Mouse (Mus musculus): ENCODE measurements around the gene Ankrd26.

DNA sequence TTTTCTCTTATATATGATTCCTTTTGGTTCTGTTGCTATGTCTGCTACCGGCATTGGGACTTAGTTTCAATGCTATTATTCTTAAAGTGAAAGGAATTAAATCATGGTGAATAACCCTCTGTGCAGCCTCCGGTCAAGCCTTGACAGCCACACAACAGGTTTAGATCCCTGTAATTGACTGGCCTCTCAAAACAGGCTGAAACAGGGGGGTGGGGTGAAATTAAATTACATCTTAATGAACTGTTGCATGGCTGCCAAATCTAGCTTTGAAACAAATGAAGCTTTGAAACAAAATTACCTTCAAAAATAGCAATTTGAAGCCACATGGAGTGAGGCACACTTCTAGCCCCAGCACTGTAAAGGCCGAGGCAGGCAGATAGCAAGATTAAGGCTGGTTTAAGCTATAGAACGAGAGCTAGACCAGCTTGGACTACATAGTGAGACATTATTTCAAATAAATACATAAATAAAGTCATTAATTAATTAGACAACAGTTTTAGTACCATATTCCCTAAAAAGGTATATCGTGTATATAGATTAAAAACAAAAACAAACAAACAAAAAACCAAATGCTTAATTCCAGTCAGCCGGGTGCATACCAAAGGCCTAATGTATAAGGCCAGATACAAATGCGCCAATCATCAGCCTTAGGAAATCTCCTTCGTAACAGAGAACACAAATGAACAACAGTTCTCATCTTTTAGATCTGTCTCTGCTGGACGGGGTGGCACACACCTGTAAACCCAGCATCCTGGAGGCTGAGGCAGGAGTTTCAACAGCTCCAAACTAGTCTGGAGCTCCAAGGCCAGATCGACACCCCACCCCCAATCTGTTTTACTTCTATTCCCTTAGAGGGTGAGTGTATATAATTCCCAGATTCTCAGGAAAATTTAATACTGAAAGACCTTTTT is 83.9 kb downstream of the Ankrd26 start:
- no peak for TF ChIP-seq TAL1 (IDR thresholded peaks at IDR 0.05; ENCODE audit: low read length)
- TF ChIP-seq MAZ (IDR thresholded peaks at IDR 0.05; ENCODE audit: low read depth, low read length): no peak
- no peak for TF ChIP-seq ZC3H11A (IDR thresholded peaks at IDR 0.05; ENCODE audit: low read depth, low read length)
- TF ChIP-seq MAFK (IDR thresholded peaks at IDR 0.05; ENCODE audit: borderline replicate concordance, low read depth, low read length): no peak
- no peak for TF ChIP-seq CTCF (IDR thresholded peaks at IDR 0.05 in 2 of 3, conservative IDR thresholded peaks at IDR 0.05 in 1 of 3; ENCODE audit: control insufficient read depth in 1 of 3, insufficient read depth in 1 of 3, low read depth in 2 of 3, low read length in 3 of 3, poor library complexity in 1 of 3, severe bottlenecking in 1 of 3)
